Mouse (Mus musculus): ENCODE results near the gene Inpp4b.

Inpp4b gene

GRCm38 (mm10) chr8:81578951-81579350 is 236.6 kb downstream of the Inpp4b start:
- no peak for DNase-seq (ENCODE audit: low spot score)

- no peak for DNase-seq (ENCODE audit: low spot score)
Observed at GRCm38 (mm10) chr8:81581817-81582437, 239.6 kb downstream of the Inpp4b start.

DNA sequence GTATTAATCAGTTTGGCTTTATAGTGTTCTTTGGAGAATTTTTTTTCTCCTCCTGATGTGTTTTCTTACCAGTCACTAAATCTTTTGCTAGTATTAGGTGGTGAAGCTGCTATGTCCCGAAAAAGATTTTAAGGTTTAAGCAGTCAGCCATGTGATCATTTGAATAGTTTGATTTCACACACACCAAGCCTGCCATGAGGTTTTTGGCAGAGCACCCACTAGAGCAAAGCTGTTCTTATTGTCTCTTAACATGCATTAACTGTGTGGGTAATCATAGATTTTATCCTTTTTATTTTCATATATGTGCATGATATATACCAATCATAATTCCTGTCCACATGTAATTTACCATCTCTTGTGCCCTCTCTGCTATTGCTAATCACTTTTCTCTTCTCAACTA is 240.6 kb downstream of the Inpp4b start:
- DNase-seq (ENCODE audit: low spot score): no peak

GRCm38 (mm10) chr8:81586783-81587182 is 244.4 kb downstream of the Inpp4b start:
- DNase-seq (ENCODE audit: low spot score): no peak

- no peak for DNase-seq (ENCODE audit: low spot score)
Observed at GRCm38 (mm10) chr8:81594134-81594714, 251.9 kb downstream of the Inpp4b start.

DNA sequence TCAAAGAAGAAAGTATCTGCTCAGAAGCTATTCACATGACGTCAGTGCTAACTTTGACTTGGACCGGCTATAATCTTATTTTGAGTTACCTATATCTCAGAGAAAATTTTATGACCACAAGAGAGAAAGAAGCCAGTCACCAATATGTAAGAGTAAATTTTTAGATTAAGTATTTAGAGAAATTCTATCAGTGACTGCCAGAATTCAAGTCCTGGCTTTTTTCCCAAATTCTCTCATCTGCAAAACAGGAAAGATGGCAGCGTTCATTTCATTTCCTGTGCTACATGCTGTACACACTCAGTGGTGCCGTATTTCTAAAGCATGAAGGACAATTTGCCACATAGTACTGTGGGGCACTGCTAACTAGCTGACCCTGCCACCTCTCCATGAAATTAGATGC is 256.9 kb downstream of the Inpp4b start:
- no peak for DNase-seq (ENCODE audit: low spot score)

DNA sequence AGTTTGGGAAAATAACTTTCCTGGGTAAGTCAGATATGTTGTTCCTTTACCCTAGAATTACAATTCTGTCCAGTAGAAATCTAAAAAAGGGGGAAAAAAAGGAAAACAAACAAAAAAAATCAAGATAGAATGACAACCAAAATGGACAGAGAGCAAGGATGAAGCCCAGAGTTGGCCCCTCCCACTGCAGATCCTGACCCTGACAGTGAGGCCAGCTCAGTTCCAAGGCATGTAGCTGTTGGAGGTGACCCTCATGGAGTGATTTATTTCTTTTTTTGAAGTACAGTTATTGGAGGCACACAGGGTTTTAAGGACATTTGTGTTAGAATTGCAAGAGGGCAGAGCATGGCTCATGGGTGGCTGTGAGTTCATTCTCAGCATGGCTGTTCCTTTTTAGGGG is 258.8 kb downstream of the Inpp4b start:
- no peak for DNase-seq (ENCODE audit: low spot score)

GRCm38 (mm10) chr8:81608082-81608481 is 265.7 kb downstream of the Inpp4b start:
- no peak for DNase-seq (ENCODE audit: low spot score)

DNA sequence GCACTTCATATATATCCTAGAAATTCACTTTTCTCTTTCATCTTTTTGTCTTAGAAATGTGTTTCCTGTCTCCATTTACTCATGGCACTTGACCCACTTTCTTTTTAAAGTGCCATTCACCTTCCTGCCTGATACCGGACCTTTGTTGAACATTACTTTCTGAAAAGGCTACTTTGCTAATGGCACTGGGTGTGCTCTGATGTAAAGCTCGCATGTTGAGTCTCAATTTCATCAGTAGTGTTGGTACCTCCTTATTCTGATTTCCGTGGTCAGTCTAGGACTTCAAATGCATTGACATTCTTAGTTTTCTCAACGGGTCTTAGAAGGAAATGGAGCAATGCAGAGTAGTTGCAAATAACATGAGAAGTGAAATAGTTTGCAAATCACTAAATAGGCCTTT is 266.7 kb downstream of the Inpp4b start:
- no peak for DNase-seq (ENCODE audit: low spot score)

- DNase-seq (ENCODE audit: low spot score): no peak
Observed at GRCm38 (mm10) chr8:81612611-81613010, 270.3 kb downstream of the Inpp4b start.

DNA sequence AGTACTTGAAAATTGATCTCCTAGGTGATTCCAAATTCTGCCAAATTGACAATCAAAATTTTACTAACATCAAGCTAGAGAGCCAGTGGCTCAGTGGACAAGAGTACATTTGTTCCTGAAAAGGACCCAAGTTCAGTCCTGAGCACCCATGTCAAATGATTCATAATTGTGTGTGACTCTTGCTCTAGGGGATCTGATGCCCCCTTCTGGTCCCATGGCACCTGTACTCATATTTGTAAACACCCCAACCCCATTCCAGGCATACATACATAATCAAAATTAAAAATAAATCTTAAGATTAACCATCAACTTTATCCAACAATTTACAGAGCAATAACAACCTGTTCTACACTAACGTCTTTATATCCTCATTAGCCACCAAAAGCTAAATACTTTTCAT is 271.8 kb downstream of the Inpp4b start:
- no peak for DNase-seq (ENCODE audit: low spot score)

- DNase-seq (ENCODE audit: low spot score): no peak
Observed at GRCm38 (mm10) chr8:81614605-81615004, 272.2 kb downstream of the Inpp4b start.

DNA sequence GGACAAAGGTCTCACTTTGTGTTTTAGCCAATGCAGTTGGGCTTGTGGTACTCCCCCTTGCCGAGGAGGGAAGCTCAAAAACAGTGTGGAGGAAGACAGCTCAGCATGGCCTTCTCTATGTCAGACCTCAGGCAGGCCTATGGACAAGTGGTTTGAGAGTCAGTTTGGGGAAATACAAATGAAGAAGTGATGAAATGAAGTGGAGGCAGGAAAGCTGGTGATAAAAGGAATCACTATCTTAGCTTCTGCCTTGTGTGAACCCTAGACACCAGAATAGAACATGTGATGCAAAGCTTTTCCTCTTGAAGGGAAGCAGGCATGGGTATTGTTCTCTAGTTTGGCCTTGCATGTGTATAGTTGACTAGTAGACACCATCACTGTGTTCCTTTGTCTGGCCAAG is 273.2 kb downstream of the Inpp4b start:
- DNase-seq (ENCODE audit: low spot score): no peak

- DNase-seq (ENCODE audit: low spot score): no peak
Observed at GRCm38 (mm10) chr8:81618918-81619317, 276.6 kb downstream of the Inpp4b start.

GRCm38 (mm10) chr8:81635015-81635414 is 292.7 kb downstream of the Inpp4b start:
- no peak for DNase-seq (ENCODE audit: low spot score)

DNA sequence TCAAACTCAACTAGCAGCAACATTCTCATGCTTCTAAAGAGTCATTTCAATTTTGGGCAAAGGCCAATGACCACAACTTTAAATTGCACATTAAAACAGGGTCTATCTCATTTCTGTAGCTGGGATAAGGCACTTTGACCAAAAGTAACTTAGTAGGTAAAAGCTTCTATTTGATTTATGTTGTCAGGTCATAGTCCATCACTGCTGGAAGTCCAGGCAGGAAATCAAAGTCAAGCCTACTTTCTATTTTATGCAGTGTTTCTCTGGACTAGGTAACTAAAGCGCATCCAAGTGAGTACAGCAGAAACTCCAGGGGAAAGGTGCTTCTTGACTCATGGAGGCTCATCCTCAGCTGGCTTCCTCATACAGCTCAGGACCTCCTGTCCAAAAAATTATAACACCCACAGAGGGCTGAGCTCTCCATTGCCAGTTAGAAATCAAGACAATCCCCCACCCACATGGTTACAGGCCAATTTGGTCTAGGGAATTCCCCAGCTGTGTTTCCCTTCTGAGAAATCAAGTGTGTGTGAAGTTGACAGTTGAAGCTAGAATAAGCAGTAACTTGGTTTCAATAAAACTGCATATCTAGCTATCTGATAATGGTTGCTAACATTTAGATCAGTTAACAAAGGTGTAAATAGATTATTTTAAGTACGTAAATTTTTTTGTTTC is 293.7 kb downstream of the Inpp4b start:
- no peak for DNase-seq (ENCODE audit: low spot score)

- no peak for DNase-seq (ENCODE audit: low spot score)
Observed at GRCm38 (mm10) chr8:81638478-81638877, 296.1 kb downstream of the Inpp4b start.

GRCm38 (mm10) chr8:81639820-81640219 is 297.5 kb downstream of the Inpp4b start:
- DNase-seq (ENCODE audit: low spot score): no peak

DNA sequence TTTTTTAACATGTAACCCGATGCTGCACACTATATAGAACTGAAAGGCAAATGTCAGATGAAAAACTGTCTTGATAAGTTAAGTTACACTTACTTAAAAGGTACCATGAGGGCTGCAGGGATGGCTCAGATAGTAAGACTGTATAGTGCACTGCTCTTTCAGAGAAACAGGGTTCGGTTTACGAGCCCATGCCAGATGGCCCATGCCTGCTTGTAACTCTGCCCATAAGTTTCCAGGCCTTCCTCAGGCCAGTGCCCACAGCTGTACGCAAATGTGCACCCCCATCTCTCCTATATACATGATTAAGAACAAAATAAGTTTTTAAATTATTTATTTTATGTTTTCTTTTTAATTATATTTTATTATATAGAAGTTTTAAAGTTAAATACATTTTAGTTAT is 300.7 kb downstream of the Inpp4b start:
- no peak for DNase-seq (ENCODE audit: low spot score)

GRCm38 (mm10) chr8:81692167-81692566 is 349.8 kb downstream of the Inpp4b start:
- DNase-seq (ENCODE audit: low spot score): no peak

- no peak for DNase-seq (ENCODE audit: low spot score)
Observed at GRCm38 (mm10) chr8:81694893-81695292, 352.5 kb downstream of the Inpp4b start.

GRCm38 (mm10) chr8:81702038-81702437 is 359.7 kb downstream of the Inpp4b start:
- DNase-seq (ENCODE audit: low spot score): no peak

- no peak for DNase-seq (ENCODE audit: low spot score)
Observed at GRCm38 (mm10) chr8:81703571-81704365, 361.4 kb downstream of the Inpp4b start.

Measured in layer of hippocampus, adult 11-12 months (tissue).